Mouse (Mus musculus): Measurements from ENCODE around the gene Nthl1. TPM values are rescaled to one million over a fixed set of nuclear protein-coding genes. Genes with fewer than 3 reads are reported as not detected.

Nthl1 gene
- polyA plus RNA-seq, 1 experiment from 2014 or later: 19.8 TPM

DNA sequence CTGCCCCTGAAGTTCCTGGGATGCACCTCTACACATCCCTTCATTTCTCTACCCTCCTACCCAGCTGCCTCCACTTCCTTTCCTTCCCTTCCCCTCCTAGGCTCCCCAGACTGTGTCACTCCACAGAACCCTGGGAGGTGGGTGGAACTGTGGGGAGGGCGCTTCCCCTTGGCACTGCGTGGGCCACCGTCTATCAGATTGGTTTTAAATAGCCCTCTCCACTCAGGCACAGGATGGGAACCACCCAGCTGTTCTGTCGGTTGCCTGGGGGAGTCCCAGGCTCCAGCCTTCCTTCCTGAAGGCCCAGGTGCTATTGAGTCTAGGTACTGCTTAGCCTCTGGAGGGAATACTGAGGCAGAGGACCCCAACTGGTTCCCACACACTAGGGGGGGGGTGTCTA is 2.5 kb downstream of the Nthl1 start:
- Histone ChIP-seq H3K27me3 (ENCODE audit: insufficient read depth, poor library complexity, severe bottlenecking) (peaks cover 54% of the 10 kb centered on the region), H3K4me3 (no peak overlapping the region), H3K36me3 (peaks cover 30% of the 10 kb centered on the region), H3K4me1 (peaks cover 57% of the 10 kb centered on the region), H3K27ac (no peak overlapping the region; the same call in 1 of the 2 replicates), H3K9me3 (no peaks in the 10 kb centered on the region)
- 75% methylated on average over 4 of the region's 4 CpGs for WGBS
- DNase-seq (ENCODE audit: low spot score): no peak

DNA sequence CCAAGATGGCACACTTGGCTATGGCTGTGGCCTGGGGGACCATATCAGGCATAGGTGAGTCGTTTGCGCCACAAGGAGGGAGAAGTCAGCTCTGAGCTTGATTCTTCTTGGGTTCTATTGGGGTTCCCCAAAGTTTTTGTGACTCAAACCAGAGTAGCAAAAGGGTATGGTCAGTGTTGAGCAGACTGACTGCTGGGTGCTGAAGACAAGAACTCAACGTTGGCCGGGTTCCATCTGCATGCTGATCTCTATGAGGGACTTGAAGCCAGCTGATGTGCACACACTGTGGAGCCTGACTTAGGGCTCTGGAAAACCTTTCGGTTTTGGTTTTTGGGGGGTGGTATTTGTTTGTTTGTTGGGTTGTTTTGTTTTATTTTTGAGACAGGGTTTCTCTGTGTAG is 3.2 kb downstream of the Nthl1 start:
- Histone ChIP-seq H3K27ac (no peak overlapping the region), H3K4me3 (no peak overlapping the region), H3K27me3 (ENCODE audit: insufficient read depth, poor library complexity, severe bottlenecking) (peaks cover 61% of the 10 kb centered on the region), H3K4me1 (peaks cover 60% of the 10 kb centered on the region), H3K36me3 (peaks cover 30% of the 10 kb centered on the region), H3K9me3 (no peaks in the 10 kb centered on the region)
- WGBS: 92% methylated on average over 5 of the region's 5 CpGs
- no peak for DNase-seq (ENCODE audit: low spot score)

DNA sequence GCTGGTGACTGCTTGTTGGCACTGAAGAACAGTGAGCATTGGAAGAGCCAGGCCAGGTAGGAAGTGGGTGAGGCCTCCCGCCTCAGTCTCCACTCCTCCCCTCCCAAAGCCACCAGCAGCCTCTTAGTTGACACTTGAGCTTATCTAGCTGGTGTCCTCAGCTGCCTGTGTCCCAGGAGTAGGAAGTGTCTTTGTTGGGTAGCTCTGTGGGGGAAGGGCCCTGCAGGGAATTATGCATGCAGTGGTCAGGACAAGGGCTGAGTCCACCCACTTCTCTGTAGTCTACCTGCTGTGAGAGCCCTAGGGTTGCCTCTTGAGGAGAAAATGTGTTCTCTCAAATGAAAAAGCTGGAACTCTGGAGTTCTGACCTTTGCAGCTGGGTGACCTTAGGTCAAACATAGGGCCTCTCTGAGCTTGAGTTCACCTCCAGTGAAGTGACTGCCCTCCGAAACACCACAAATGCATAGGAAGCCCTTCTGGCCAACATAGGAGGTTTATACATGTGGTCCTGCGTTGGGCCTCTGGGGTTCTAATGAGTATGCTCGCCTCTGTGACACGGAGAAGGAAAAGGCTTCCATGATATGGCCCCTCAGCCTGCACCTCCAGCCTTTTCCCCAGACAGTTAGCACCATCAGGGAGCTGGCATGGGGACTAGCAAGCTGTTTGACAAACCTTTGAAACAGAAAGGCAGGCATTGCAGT is 4.5 kb downstream of the Nthl1 start:
- Histone ChIP-seq H3K4me1 (peaks cover 55% of the 10 kb centered on the region), H3K4me3 (no peak overlapping the region), H3K36me3 (peaks cover 30% of the 10 kb centered on the region), H3K27ac (peak overlapping the region; percentile 32; the same call in 1 of the 2 replicates), H3K27me3 (ENCODE audit: insufficient read depth, poor library complexity, severe bottlenecking) (peaks cover 71% of the 10 kb centered on the region), H3K9me3 (no peaks in the 10 kb centered on the region)
- DNase-seq (ENCODE audit: low spot score): no peak
- WGBS: 44% methylated on average over 5 of the region's 5 CpGs

DNA sequence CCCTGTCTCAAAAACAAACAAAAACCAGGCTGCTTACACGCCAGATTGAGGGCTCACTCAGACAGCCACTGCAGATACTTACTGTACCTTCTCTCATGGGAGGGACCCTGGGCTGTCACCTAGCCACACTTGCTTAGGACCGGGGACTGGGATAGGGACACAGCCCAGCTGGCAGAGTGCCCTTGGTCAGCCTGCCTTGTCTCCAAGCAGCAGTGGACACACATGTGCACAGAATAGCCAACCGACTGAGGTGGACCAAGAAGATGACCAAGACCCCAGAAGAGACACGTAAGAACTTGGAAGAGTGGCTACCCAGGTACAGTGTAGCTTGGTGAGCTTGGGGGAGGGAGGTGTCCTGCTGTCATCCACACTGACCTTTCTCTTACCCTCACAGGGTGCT is 5.7 kb downstream of the Nthl1 start:
- Histone ChIP-seq H3K27me3 (ENCODE audit: insufficient read depth, poor library complexity, severe bottlenecking) (peaks cover 84% of the 10 kb centered on the region), H3K4me3 (no peak overlapping the region), H3K36me3 (peaks cover 33% of the 10 kb centered on the region), H3K27ac (peak overlapping the region; percentile 65; the same call in 1 of the 2 replicates), H3K4me1 (peaks cover 56% of the 10 kb centered on the region), H3K9me3 (no peaks in the 10 kb centered on the region)
- DNase-seq (ENCODE audit: low spot score): no peak
- WGBS: 87% methylated on average over 4 of the region's 4 CpGs

DNA sequence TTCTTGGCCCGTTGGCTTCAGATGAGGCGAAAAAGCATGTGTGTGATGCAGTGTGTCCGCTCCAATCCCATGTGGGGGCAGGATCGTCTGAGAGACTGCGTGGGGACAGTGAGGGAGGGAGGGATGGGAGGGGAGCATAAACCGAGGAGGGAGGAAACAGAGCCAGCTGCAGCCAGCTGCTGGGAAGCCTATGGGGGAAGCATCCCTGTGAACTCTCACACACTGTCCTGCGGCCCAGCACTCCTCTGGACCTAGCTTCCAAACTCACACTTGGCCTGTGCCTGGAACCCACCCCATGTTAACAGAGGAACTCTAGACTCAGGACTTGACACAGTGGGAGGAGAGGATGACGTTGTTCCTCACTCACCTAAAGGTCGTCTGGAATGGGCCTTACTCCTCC is 6.4 kb downstream of the Nthl1 start:
- Histone ChIP-seq H3K4me1 (peaks cover 56% of the 10 kb centered on the region), H3K36me3 (peaks cover 33% of the 10 kb centered on the region), H3K4me3 (no peak overlapping the region), H3K27ac (peak overlapping the region; percentile 65), H3K27me3 (ENCODE audit: insufficient read depth, poor library complexity, severe bottlenecking) (peaks cover 87% of the 10 kb centered on the region), H3K9me3 (no peaks in the 10 kb centered on the region)
- WGBS: 62% methylated on average over 9 of the region's 9 CpGs
- no peak for DNase-seq (ENCODE audit: low spot score)

DNA sequence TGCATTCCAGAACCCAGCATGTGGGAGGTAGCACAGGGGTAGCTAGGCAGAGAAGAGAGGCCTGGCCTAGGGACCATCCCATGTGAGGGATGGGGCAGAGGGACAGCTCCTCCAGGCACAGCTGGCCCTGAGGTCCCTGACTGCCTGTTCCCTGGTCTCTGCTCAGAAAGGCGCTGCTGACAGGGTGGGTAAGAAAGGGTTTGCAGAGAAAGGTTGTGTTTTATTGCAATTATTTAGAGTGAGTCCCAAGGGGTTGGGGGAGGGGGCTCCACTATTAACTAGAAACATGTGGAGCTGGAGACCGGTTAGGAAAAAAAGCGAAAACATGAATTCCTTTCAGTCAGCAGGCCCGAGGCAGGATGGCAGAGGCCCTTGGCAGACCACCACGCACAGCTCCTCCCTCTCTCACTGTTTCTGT is 7.1 kb downstream of the Nthl1 start:
- Histone ChIP-seq H3K4me1 (peaks cover 62% of the 10 kb centered on the region), H3K9me3 (no peaks in the 10 kb centered on the region), H3K36me3 (peaks cover 33% of the 10 kb centered on the region), H3K4me3 (no peak overlapping the region), H3K27me3 (ENCODE audit: insufficient read depth, poor library complexity, severe bottlenecking) (peaks cover 83% of the 10 kb centered on the region), H3K27ac (peak overlapping the region; percentile 65)
- WGBS: 77% methylated on average over 5 of the region's 5 CpGs
- no peak for DNase-seq (ENCODE audit: low spot score)

DNA sequence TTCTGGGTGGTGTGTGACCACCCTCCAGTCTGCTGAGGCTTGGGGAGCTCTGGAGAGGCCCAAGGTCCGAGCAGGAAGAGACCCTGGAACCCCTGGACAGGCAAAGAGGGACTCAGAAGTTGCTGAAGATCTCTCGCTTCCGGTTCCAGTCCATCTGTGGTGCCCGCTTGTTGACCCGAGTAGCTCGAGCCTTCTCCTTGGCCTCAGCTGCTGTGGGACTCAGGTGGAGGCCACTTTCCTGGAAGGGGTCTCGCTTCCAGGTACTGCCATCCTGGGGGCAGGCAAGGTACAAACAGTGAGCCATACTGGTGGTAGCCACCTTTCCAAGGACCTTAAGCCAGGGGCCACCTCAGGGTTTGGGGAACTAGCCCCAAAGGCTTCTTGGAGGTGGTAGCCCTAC is 7.6 kb downstream of the Nthl1 start:
- 93% methylated on average over 7 of the region's 7 CpGs for WGBS
- no peak for DNase-seq (ENCODE audit: low spot score)
- Histone ChIP-seq H3K9me3 (no peaks in the 10 kb centered on the region), H3K27ac (peak overlapping the region; percentile 62), H3K36me3 (peaks cover 33% of the 10 kb centered on the region), H3K4me1 (peaks cover 62% of the 10 kb centered on the region), H3K4me3 (no peak overlapping the region), H3K27me3 (ENCODE audit: insufficient read depth, poor library complexity, severe bottlenecking) (peaks cover 82% of the 10 kb centered on the region)

DNA sequence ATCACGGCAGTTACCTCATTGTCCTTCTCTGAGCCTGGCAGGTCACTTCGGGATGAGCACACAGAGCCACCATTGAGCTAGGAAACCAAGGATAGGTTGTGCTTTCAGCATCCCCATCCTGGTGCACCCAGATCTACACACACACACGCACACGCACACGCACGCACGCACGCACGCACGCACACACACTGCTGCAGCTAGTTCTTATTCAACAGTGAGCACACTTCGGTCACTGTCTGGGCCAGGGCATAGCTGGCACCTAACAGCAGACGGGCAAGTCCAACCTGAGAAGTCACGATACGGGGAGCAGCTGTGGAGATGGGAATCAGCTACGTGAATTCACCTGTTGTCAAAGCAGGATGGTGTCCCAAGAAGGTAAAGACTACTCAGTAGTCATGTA is 8.1 kb downstream of the Nthl1 start:
- H3K9me3 ChIP-seq: no peaks in the 10 kb centered on the region

DNA sequence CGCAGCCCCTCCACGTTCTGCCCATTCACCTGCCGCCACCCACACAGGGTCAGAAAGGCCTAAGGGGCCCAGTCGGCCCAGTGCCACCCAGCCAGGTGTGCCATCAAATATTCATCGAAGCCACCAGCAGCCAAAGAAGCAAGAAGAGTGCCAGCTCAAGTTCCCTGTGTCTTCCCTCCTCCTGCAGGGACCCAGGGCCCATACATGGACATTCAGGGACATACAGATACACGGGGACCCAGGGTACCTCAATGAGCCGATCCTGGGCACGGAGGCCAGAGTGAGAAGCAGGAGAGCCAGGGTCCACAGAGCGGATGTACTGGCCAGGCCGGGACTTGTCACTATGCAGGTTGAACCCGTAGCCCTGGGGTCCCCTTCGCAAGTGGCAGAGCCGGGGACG is 9.5 kb downstream of the Nthl1 start:
- Histone ChIP-seq H3K27me3 (ENCODE audit: insufficient read depth, poor library complexity, severe bottlenecking) (peaks cover 86% of the 10 kb centered on the region), H3K9me3 (no peaks in the 10 kb centered on the region), H3K36me3 (peaks cover 33% of the 10 kb centered on the region), H3K27ac (no peak overlapping the region), H3K4me3 (no peak overlapping the region), H3K4me1 (peaks cover 65% of the 10 kb centered on the region)
- WGBS: 91% methylated on average over 14 of the region's 14 CpGs
- no peak for DNase-seq (ENCODE audit: low spot score)

More for the DNA sequence above, 8.1 kb downstream of the Nthl1 start:
- H3K4me3 ChIP-seq: no peak overlapping the region
- peaks cover 33% of the 10 kb centered on the region for H3K36me3 ChIP-seq
- H3K27ac ChIP-seq: no peak overlapping the region
- no peak for DNase-seq (ENCODE audit: low spot score)
- 91% methylated on average over 15 of the region's 15 CpGs for WGBS
- peaks cover 62% of the 10 kb centered on the region for H3K4me1 ChIP-seq
- H3K27me3 ChIP-seq (ENCODE audit: insufficient read depth, poor library complexity, severe bottlenecking): peaks cover 82% of the 10 kb centered on the region

DNA sequence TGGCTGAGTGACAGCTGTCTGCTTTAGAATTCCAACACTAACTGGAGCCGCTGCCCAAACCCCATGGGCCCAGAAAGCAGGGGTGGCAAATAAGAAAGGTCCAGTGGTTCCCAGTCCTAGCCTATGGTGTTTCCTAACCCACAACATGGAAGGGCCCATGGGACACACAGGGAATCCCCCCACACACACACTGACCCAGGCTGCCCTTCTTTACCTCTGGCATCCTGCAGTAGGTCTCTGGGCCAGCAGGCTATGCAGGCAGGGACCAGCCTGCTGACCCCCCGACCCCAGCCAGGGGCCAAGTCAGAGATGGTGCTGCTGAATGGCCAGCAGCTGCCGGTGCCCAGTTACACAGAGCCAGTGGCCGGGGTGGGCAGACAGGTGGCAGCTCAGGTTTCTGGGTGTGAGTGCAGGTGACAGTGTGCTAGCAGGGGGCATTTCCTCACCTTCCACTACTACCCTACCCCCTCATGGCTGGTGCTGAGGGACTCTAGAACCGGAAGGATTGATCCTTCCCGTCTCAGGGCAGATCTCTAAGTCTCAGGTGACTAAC is 10.4 kb downstream of the Nthl1 start:
- H3K27me3 ChIP-seq (ENCODE audit: insufficient read depth, poor library complexity, severe bottlenecking): peaks cover 89% of the 10 kb centered on the region
- no peaks in the 10 kb centered on the region for H3K9me3 ChIP-seq
- DNase-seq (ENCODE audit: low spot score): no peak
- peaks cover 68% of the 10 kb centered on the region for H3K4me1 ChIP-seq
- 75% methylated on average over 6 of the region's 6 CpGs for WGBS
- 0 out of 2 replicates have a peak overlapping the region, but pooled peaks have one; percentile 37 for H3K27ac ChIP-seq
- H3K4me3 ChIP-seq: no peak overlapping the region
- peaks cover 33% of the 10 kb centered on the region for H3K36me3 ChIP-seq

DNA sequence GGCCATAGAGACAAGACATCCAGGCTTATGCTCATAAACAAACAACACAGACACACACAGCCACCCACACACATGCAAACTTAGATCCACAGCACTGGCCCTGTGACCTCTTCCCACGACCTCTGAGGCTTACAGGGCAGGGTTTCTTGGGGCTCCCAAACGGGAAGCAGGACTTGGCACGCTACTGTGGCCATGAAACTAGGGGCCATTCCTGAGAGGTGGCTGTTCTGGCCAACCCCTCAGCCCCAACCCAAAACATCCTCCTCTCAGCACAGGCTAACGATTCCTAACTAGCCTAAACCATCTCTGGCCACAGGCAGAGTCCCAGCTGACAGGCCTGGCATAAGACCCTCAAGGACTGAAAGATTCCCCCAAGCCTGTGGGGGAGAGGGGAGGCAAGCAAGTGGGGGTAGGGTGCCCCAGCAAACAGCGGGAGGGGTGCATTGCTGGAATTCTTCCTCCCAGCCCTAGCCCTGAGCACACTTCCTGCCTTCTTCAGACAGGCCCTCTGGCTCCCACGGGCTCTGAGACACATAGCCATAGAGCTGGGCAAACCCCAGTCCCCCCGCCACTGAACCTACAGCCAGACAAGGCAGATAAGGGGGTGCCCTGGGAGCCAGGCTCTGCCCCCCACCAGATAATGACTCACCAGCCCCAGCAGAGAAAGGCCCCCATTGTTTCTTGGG is 11.7 kb downstream of the Nthl1 start:
- Histone ChIP-seq H3K9me3 (no peaks in the 10 kb centered on the region), H3K27ac (peak overlapping the region; percentile 75), H3K27me3 (ENCODE audit: insufficient read depth, poor library complexity, severe bottlenecking) (peaks cover 89% of the 10 kb centered on the region), H3K36me3 (peaks cover 23% of the 10 kb centered on the region), H3K4me3 (no peak overlapping the region), H3K4me1 (peaks cover 70% of the 10 kb centered on the region)
- WGBS: 31% methylated on average over 7 of the region's 7 CpGs
- no peak for DNase-seq (ENCODE audit: low spot score)

DNA sequence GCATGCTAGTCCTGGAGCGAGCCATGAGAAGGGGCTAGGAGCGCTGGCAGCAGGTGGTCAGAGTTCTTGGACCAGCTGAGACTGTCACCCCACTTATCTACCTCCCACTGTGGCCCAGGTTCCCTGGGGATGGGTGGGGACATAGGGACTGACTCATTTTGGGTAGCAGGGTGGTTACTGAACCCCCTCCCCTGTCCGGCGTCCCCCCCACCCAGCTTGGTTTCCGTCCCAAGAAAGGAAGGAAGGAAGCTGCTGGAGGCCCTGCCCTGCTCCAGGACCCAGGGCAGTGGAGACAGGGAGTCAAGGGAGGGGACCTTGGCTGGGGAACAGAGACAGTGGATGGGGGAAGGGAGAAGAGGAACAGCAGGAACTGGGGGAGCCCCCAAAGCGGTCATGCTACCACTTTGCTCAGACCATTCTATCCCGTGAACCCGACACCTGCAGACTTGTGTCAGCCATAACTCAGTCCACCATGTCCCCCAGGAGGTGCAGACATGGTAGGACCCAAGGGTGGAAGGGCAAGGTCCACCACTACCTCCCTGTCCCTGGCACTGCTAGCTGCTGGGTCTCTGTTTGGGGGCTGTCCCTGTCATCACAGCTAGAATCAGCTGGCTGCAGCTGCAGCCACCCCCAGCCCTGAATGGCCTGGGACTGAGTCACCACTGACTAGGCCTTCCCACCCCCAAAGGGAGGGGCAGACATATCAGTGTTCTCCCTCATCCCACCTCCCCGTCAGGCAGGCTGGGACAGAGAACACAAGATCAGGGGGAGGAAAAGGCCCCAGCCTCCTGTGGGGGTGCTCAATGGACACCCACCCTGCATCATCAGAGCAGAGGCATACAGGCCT is 12.6 kb downstream of the Nthl1 start:
- DNase-seq (ENCODE audit: low spot score): no peak
- Histone ChIP-seq H3K9me3 (no peaks in the 10 kb centered on the region), H3K27me3 (ENCODE audit: insufficient read depth, poor library complexity, severe bottlenecking) (peaks cover 88% of the 10 kb centered on the region), H3K27ac (peak overlapping the region; percentile 75), H3K4me3 (no peak overlapping the region; the same call in 1 of the 2 replicates), H3K4me1 (peaks cover 70% of the 10 kb centered on the region), H3K36me3 (peaks cover 14% of the 10 kb centered on the region; the same call in 1 of the 2 replicates)
- 68% methylated on average over 9 of the region's 9 CpGs for WGBS
